Mouse (Mus musculus): ENCODE measurements at regions not wholly inside any gene's neighbourhood (a gene's known extent, or its start where the extent isn't known, plus 50 kb on each side); places are given as distances from the start of the nearest gene placed in this dataset.
A peak's percentile ranks its signal among the peaks of the same experiment; 100 is the strongest.

GRCm38 (mm10) chr14:72807286-72807685 lies 97.5 kb upstream of the Fndc3a start:
- intact Hi-C loops (cut with DNase I): no loop called here
- DNase-seq (ENCODE audit: extremely low spot score in 1 of 2, low spot score in 2 of 2): no peak

DNA sequence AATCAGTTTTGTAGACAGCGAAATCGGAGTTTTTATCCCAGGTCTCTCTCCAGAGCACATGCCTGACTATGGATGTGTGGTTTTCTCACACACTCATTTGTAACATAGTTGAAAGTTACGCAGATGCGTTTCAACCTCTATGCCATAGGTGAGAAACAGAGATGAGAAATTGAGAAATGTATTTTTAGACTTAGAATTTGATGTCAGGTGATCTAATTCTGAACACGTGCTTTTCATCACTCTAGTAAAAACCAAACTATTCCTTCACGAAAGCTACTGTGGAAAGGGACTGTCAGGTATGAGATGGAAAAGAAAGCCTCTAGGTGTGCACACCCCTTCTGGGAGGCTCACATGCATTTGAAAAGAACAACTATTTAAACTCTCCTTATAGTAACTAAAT lies 96.8 kb upstream of the Fndc3a start:
- no peak for DNase-seq (ENCODE audit: extremely low spot score in 1 of 2, low spot score in 2 of 2)
- intact Hi-C loops (cut with DNase I): no loop called here

- no peak for DNase-seq (ENCODE audit: extremely low spot score in 1 of 2, low spot score in 2 of 2)
- intact Hi-C loops (cut with DNase I): no loop called here
These were observed 93.8 kb upstream of the Fndc3a start for GRCm38 (mm10) chr14:72803579-72803978.

DNA sequence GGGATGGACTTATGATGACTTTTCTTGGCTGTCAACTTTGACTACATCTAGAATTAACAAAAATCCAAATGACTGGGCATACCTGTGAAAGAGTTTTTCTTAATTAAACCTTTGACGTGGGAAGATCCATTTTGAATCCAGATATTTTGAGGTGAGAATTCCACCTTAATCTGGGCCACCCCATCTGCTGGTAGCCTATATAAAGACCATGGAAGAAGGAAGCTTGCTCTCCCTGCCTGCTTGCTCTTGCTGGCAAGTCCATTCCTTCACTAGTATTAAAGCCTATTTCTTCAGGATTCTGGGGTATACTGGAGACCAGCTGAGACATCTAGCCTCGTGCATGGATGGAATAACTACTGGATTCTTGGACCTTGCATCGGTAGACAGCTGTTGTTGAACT lies 80.9 kb upstream of the Fndc3a start:
- DNase-seq (ENCODE audit: extremely low spot score in 1 of 2, low spot score in 2 of 2): no peak
- intact Hi-C loops (cut with DNase I): no loop called here

DNA sequence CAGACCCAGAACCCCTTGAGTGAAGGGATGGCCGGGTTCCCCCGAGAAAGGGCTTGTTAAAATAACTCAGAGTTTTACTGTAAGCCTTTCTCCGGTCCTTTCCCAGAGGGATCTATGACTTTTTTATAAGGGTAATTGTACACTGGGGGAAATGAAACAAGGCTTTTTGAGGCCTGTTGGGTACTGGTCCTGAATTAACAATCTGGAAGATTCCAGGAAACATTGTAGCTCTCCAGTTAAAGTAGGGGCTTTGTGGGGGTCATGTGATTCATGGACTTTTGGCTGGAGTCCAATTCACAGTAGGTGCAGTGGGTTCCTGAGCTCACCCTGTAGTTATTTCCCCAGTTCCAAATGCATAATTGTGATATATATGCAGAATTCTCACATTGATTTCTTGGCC lies 77.1 kb upstream of the Fndc3a start:
- DNase-seq (ENCODE audit: extremely low spot score in 1 of 2, low spot score in 2 of 2): no peak
- intact Hi-C loops (cut with DNase I): no loop called here

GRCm38 (mm10) chr14:72783248-72783647 lies 73.4 kb upstream of the Fndc3a start:
- peak in 1 of 2 experiments; percentile 59 for DNase-seq (ENCODE audit: extremely low spot score in 1 of 2, low spot score in 2 of 2)
- intact Hi-C loops (cut with DNase I): no loop called here

DNA sequence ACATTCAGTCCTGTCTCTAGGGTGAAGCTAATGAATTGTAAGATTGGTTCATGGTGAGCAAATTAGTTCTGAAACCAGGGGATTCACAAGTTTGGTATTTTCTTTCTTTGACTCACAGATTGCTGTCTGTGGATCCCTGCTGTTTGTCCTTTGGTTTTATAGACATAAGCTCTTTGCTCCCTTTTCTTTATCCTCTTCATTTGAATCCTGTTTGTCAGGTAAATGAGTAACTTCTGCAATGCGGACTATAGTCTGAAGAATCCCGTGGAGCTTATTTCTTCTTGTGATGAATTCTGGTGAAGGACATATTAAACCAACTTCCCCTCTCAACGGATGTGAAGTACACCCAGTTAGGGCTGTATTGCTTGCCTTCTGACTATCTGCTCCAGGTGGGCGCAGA lies 69.6 kb upstream of the Fndc3a start:
- no peak for DNase-seq (ENCODE audit: extremely low spot score in 1 of 2, low spot score in 2 of 2)
- intact Hi-C loops (cut with DNase I): no loop called here

- no peak for DNase-seq (ENCODE audit: extremely low spot score in 1 of 2, low spot score in 2 of 2)
- intact Hi-C loops (cut with DNase I): no loop called here
These were observed 69.0 kb upstream of the Fndc3a start for GRCm38 (mm10) chr14:72778756-72779155.

- intact Hi-C loops (cut with DNase I): no loop called here
These were observed 68.2 kb upstream of the Fndc3a start for GRCm38 (mm10) chr14:72777927-72778560.

GRCm38 (mm10) chr14:72770237-72770636 lies 60.4 kb upstream of the Fndc3a start:
- intact Hi-C loops (cut with DNase I): no loop called here
- no peak for DNase-seq (ENCODE audit: extremely low spot score in 1 of 2, low spot score in 2 of 2)

More at GRCm38 (mm10) chr14:72777927-72778560, 68.2 kb upstream of the Fndc3a start:
- no peak for DNase-seq (ENCODE audit: extremely low spot score in 1 of 2, low spot score in 2 of 2)

GRCm38 (mm10) chr14:72760123-72760522 lies 50.3 kb upstream of the Fndc3a start:
- intact Hi-C loops (cut with DNase I): no loop called here
- DNase-seq (ENCODE audit: extremely low spot score in 1 of 2, low spot score in 2 of 2): no peak

Data from left cerebral cortex, postnatal 10 days (tissue).